Mouse (Mus musculus): ENCODE data around the gene Taz.

Taz gene

DNA sequence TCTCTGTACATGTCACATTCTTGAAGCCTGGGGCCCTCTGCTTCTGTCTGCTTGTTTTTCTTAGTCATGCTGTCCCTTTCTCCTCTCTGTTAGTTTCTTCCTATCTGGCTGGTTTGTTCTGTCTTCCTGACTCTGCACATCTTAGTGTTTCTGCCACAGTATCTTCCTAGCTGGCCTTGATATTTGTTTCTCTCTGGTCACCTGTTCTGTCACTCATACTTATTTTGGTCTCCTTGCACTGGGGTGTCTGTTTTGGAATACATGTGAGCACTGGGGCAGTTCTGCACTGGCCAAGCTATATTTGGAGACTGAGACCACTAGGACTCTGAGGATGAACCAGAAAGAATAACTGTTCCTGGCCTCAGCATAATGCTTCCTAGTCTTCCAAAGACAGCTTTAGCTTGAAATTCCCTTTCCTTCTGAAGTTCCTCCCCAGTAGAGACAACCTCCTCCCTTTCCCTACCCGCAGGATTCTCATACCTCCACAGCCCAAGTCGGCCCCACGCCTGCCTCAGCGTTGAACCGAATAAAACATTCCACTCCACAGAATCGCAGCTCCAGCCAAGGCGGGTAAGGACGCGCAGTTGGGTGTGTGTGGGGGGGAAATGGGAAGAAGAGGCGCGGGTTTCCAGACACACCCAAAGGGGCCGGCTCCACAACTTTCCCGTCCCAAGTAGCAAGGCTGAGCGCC lies 526 bp upstream of the Taz start:
- peak; percentile 23 for DNase-seq

- peak; percentile 88 for DNase-seq
Measured at GRCm38 (mm10) chrX:74282395-74283091, 831 bp downstream of the Taz start.

DNA sequence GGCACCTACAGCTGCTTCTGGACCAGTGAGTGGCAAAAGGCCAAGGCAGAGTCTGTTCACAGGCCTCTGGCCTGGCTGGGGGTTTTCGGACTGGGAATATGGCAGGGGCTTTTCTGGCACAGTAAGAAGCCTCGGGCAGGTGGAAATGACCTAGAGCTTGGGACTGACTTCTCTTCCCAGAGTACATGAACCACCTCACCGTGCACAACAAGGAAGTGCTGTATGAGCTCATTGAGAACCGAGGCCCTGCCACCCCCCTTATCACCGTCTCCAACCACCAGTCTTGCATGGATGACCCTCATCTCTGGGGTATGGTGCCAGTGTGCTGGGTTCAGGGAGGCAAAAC lies 1.4 kb downstream of the Taz start:
- no peak for DNase-seq

- no peak for DNase-seq
Measured at GRCm38 (mm10) chrX:74293431-74293830, 11.7 kb downstream of the Taz start.

DNA sequence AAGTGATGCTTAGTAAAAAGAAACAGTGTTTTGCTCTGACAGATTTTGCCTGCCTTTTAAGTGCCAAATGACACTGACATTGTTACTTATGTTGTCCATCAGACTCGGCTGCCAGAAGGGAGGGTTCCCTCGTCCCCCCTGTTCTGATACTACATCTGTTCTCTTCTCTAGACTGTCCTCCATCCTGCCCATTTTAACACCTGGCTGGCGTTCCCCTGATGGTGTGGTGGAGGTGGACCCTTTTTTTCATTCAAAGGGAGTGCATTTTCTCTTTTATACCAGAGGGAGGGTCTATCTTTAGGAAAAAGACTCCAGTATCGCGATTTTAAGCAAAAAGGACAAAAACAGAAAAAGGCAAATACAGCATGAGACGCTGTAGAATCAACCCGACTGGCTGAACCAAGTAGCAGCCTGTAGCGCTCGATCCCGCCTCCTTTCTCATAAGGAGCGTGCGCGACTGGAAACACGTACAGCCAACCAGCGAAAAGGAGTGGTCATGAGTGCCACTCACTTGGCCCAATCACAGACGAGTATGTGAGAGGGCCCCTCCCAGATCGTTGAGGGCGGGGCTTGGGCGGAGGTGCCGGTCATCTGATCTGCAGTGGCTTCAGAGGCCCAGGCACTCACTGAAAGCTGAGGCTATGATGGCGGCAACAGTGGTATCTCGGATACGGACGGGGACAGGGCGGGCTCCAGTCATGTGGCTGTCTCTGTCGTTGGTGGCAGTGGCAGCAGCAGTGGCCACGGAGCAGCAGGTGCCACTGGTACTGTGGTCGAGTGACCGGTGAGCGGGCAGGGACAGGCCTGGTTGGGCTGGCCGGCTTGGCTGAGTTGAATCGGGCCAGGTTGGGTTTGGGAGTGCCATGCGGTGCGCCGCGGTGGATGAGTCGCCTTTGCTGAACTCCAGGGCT lies 15.1 kb downstream of the Taz start, which contains the start of gene Atp6ap1:
Atp6ap1 (plus strand) TSS at position 560 of the 911 bp plus-strand sequence.
- peak; percentile 96 for DNase-seq

DNA sequence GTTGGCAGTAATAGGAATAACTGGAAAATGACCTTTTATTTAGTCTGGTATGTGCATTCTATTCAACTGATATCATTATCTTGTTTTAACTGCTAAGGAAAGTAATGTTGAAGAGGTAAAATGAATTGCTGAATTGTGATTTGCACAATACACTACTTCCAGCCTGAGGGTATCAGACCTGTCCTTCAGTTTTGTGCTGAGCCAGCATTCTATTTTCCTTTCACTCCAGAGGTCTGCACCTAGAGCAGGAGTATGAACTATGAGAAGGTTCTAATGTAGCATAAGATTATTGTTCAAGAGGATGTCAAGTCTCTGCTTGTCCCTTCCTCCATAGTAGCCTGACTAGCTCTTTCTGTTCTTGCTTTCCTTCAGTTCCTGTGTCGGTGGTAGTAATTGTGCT lies 16.6 kb downstream of the Taz start:
- DNase-seq, result no peak

GRCm38 (mm10) chrX:74299721-74300120 lies 18.0 kb downstream of the Taz start:
- no peak for DNase-seq

GRCm38 (mm10) chrX:74304867-74305700 lies 23.4 kb downstream of the Taz start, which contains the start of gene Gdi1:
Gene Gdi1, plus strand, starts transcription at chrX:74304998.
- DNase-seq, result peak; percentile 83

DNA sequence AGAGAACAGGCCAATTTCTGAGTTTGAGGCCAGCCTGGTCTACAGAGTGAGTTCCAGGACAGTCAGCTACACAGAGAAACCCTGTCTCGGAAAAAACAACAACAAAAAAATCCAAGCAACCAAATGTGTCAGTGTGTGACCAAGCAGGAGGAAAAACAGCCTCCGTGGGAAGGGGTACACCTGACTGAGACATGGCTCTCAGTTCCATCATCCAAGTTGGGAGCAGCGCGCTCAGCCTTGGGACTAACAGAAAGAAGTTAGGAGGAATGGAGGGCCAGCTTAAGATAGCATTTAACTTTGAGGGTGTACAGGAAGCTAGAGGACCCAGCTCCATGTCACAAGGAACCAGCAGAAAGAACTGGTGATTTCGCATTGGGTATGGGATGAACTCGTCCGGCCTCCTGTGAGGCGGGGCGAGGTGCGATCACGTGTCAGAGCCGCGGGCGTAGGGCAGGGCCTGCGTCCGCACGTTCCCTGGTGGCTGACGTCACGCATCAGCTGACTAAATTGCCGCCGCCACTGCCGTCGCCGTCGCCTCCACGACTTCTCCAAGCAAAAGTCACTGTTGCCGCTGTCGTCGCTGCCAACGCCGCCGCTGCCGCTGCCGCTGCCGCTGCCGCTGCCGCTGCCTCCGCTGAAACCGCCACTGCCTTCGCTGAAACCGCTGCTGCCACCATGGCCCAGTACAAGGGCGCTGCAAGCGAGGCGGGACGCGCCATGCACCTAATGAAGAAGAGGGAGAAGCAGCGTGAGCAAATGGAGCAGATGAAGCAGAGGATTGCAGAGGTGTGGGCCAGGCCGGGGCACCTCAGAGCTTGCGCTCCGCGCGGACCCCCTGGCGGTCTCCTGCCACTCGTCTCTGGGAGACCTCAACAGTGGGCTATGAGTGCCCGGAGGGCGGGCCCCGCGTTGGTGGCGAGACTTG lies 31.1 kb downstream of the Taz start, which contains the start of gene Fam50a:
Fam50a (plus strand) TSS at position 494 of the 925 bp plus-strand sequence.
- peak; percentile 91 for DNase-seq

DNA sequence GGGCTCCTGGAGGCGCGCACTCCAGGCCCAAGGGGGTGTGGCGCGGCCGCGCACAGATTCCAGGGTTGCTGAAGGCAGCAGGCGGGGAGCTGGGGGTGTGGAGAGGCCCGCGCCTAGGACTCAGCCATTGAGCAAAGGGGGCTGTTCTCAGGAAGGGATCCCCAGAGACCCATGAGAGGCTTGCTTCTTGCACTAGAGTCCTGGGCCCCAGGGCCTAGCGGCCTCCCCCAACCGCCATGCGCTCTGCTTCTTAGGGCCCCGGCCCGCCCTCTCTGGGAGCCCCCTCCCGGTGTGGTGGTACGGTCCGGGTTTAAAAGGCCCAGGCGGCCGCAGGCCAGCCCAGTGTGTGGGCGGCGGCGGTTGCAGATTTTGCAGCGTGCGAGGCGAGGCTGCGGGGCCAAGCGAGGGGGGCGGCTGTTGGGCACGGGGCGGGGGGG lies 47.0 kb downstream of the Taz start, which contains the start of gene Plxna3:
Plxna3 (plus strand) TSS at position 342 of the 437 bp plus-strand sequence.
- DNase-seq, result peak; percentile 74

DNA sequence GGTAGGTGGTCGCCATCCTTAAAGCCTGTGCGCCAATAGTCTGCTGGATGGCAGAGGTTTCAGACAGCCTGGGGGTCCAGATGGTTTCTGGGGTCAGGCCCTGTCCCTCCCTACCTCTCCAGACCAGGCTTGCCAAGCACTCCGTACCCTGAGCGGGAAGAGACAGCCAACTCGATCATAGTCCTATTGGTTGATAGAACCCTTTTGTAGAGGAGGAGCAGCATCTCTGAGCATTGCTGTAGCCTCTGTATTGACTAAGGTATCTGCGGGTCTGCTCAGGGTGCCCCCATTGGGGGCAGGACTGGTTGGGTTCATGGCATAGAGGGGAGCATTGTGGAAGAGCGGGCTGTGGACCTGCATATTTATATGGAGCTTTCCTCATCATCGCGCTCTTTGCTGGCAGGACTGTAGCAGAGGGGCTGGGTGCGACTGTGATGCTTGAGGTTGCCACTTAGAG lies 47.5 kb downstream of the Taz start:
- no peak for DNase-seq

DNA sequence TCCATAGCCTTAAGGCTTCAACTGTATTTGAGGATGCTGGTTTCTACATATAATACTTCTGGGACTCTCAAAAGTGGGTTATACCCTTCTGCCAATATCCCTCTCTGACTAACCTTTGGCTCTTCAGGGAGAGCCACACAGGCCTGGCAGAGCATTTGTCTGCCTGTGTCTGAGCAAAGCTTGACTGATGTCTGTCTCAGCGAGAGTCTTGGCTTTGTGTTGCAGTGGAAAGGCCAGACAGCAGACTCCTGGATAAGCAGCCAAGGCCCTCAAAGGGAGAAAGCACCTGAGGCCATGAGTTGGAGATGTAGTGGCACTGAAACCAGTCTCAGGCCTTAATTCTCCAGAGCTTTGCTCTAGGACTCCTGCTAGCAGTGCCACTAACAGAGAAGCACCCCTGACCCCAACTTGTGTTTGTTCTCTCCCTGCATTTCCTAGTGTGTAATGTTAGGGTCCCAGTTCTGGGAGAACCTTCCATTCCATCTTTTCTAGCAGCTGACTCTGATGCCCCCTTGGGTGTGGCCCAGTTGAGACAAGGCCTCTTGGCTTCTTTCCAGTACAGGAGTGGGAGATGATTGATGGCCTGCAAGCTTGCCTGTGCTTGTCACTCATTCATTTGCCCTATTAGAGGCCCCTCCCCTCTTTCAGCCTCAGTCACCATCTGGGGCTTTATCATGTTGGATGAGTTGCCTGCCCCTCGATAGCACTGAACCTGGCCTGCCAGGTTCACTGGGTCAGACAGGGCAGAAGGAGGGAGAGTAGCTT lies 48.6 kb downstream of the Taz start:
- DNase-seq, result no peak

Measured in liver (tissue).